Mouse (Mus musculus) urinary bladder, adult 18-20 months (tissue): ENCODE data around the gene Aaed1.

Source experiments
- DNase-seq, 2 experiments: peaks; one replicate each; pipeline ENCODE4 v3.0.0; 2022; ENCODE audit warnings: low spot score in 2 of 2, mixed read lengths in 2 of 2

Gene Aaed1

GRCm38 (mm10) chr13:64312024-64312915 lies at the start of gene Aaed1:
TSS of gene Aaed1 (minus strand) at chr13:64312710.
- peak; percentile 86 to 88 for DNase-seq

GRCm38 (mm10) chr13:64362139-64362538 lies 49.6 kb upstream of the Aaed1 start:
- no peak for DNase-seq

- DNase-seq, result no peak
Measured at GRCm38 (mm10) chr13:64361020-64361419, 48.5 kb upstream of the Aaed1 start.

- DNase-seq, result no peak
Measured at GRCm38 (mm10) chr13:64359702-64360101, 47.2 kb upstream of the Aaed1 start.

GRCm38 (mm10) chr13:64358476-64358875 lies 46.0 kb upstream of the Aaed1 start:
- no peak for DNase-seq

GRCm38 (mm10) chr13:64357389-64357788 lies 44.9 kb upstream of the Aaed1 start:
- no peak for DNase-seq

GRCm38 (mm10) chr13:64349474-64349873 lies 37.0 kb upstream of the Aaed1 start:
- DNase-seq, result no peak

GRCm38 (mm10) chr13:64344082-64344501 lies 31.6 kb upstream of the Aaed1 start:
- peak in 1 of 2 experiments; percentile 34 for DNase-seq

- no peak for DNase-seq
Measured at GRCm38 (mm10) chr13:64343598-64343997, 31.1 kb upstream of the Aaed1 start.

- DNase-seq, result no peak
Measured at GRCm38 (mm10) chr13:64335546-64336132, 23.1 kb upstream of the Aaed1 start.

GRCm38 (mm10) chr13:64333102-64333501 lies 20.6 kb upstream of the Aaed1 start:
- DNase-seq, result no peak

GRCm38 (mm10) chr13:64332321-64332720 lies 19.8 kb upstream of the Aaed1 start:
- DNase-seq, result peak in 1 of 2 experiments; percentile 9

GRCm38 (mm10) chr13:64322561-64323281 lies 10.2 kb upstream of the Aaed1 start:
- no peak for DNase-seq

- DNase-seq, result no peak
Measured at GRCm38 (mm10) chr13:64320334-64320733, 7.8 kb upstream of the Aaed1 start.

- no peak for DNase-seq
Measured at GRCm38 (mm10) chr13:64319782-64320181, 7.3 kb upstream of the Aaed1 start.

- no peak for DNase-seq
Measured at GRCm38 (mm10) chr13:64318355-64318754, 5.8 kb upstream of the Aaed1 start.

- no peak for DNase-seq
Measured at GRCm38 (mm10) chr13:64315483-64316050, 3.1 kb upstream of the Aaed1 start.

GRCm38 (mm10) chr13:64314041-64314440 lies 1.5 kb upstream of the Aaed1 start:
- no peak for DNase-seq

GRCm38 (mm10) chr13:64312916-64313289 lies 393 bp upstream of the Aaed1 start:
- DNase-seq, result no peak

- no peak for DNase-seq
Measured at GRCm38 (mm10) chr13:64311266-64311665, 1.2 kb downstream of the Aaed1 start.

- DNase-seq, result peak in 1 of 2 experiments; percentile 18
Measured at GRCm38 (mm10) chr13:64310585-64310984, 1.9 kb downstream of the Aaed1 start.

- no peak for DNase-seq
Measured at GRCm38 (mm10) chr13:64309842-64310241, 2.7 kb downstream of the Aaed1 start.
